Mouse (Mus musculus): ENCODE measurements at regions not wholly inside any gene's neighbourhood (a gene's known extent, or its start where the extent isn't known, plus 50 kb on each side); places are given as distances from the start of the nearest gene placed in this dataset.
"Not testable (repeated sequence)": the region's sequence is repeated elsewhere in the genome, so short reads cannot be mapped to it uniquely, and the experiment has no call there.

DNA sequence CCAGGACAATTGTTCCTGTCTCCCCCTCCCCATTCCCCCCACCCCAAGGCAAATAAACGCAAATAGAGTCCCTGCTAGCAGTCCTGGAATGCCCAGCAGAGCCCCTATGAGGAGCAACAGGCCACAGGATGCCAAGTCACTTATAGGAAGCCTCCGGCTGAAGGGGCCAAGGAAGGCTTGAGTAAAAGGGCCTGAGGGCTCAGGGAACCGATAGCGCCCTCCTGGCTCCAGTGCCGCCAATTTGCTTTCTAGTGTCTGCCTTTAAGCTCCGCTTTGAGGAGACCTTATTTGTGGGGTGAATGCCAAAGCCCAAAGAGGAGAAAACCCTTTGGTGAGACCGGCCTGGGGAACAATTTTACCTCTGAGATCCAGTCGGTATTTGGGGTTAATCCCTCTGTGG is 156.2 kb upstream of the Hes1 start:
- intact Hi-C loops (cut with DNase I): no loop called here

- intact Hi-C loops (cut with DNase I): no loop called here
Measured at GRCm38 (mm10) chr16:29909923-29910465, 154.2 kb upstream of the Hes1 start.

DNA sequence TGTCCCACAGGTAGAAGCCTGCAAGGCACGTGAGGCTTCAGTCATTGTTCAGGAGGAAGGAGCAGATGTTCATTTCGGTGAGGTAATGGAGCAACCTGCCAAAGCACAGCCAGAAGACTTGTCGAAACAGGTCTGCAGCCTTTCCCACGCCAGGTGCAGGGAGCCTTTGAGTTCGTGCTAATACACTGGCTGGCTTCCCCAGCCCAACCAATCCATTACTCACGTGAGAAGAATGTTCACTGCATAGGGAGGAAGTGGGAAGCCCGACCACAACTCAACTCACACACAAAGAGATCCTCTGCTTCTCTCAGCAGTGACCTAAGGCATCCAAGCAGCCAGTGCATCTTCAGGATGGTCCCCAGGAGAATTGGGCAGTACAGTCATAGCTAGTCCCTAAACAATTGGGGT is 153.0 kb upstream of the Hes1 start:
- intact Hi-C loops (cut with DNase I): no loop called here

- intact Hi-C loops (cut with DNase I): no loop called here
Measured at GRCm38 (mm10) chr16:29913357-29914010, 150.7 kb upstream of the Hes1 start.

DNA sequence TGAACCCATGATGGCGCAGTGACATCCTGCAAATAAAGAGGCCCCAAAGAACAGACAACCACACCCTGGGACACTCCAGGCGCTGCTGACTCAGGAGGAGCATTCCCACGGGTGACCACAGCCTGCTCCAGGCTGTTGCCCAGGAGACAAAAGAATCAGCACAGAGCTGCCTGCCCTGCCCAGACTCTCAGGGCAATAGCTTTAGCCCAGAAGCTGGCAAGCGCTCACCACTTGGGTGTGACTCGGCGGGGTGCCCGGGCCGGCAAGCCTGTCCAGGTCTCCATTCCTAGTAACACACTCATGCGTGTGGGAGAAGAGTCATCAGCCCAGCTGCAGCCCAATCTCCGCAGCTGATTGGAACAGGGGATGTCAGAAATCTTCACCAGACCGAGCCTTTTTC is 148.8 kb upstream of the Hes1 start:
- intact Hi-C loops (cut with DNase I): no loop called here

GRCm38 (mm10) chr16:29917989-29918388 is 146.2 kb upstream of the Hes1 start:
- intact Hi-C loops (cut with DNase I): no loop called here

DNA sequence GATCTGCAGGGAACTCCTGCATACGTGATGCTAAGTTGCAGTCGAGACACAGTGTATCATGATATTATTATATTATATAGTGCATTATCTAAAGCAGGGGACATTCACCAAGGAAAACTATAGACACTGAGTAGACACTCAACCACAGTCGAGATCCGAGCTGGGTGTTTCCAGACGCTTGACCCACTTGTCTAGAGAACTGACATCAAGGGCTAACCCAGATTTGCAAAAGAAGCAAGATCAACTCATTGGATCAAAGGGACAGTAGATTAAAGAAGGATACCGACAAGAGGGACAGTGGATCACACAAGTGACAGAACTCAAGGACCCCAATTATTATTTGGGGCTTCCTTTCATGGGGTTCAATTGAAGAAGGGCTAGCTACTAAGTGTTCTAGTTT is 145.8 kb upstream of the Hes1 start:
- intact Hi-C loops (cut with DNase I): no loop called here

GRCm38 (mm10) chr16:29920940-29921339 is 143.2 kb upstream of the Hes1 start:
- intact Hi-C loops (cut with DNase I): no loop called here

DNA sequence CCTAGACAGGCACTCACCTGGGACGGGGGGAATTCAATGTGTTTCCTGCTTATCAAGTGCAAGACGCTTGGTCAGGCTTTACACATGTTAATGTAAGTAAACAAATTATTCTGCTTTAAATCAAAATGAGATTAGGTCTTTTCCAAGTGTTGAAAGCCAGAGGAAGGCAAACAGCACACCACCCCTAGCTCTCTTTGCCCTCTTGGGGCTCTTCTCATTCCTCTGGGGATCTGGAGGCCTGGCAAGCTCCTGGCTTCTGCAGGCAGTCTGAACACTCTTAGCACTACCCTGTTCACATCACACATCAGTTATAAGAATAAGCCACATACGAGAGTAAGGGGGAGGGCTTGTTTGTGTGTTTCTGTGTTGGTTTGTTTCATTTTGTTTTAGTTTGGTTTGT is 142.8 kb upstream of the Hes1 start:
- intact Hi-C loops (cut with DNase I): no loop called here

DNA sequence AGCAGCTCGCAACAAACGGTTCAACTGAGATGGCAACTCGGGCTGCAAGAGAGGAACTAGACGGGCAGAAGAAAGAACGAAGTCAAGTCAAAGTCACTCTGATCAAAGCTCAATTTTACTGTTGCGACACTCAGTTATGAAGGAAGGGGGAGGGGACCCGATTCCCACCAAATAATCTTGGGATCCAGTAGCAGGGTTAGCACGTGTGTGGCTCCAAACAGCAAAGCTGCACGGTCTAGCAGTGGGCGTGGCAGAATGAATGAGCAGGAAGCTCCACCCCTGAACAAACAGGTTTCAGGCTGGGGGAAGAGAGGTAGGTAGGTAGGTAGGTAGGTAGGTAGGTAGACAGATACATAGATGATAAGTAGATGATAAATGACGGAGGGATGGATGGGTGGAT is 136.9 kb upstream of the Hes1 start:
- intact Hi-C loops (cut with DNase I): not testable (repeated sequence)

DNA sequence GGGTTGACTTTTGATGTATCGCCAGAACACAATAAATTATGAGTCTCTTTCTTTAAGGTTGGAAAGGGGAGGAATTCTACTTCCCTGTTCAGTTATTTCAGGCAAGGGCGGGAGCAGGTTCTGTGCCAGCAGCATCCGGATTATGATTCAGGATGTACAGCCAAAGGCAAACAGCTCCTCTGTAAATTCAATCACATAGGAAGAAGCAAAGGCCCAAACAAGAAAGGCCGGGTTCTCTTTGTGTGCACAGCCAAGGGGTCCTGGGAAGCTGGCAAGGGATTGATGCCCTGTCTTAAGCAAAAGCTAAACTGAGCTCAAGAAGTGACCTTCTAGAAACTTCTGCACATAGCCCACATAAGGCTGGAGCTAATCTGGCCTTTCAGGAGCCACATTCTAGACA is 135.9 kb upstream of the Hes1 start:
- intact Hi-C loops (cut with DNase I): no loop called here

GRCm38 (mm10) chr16:29931746-29932351 is 132.3 kb upstream of the Hes1 start:
- intact Hi-C loops (cut with DNase I): no loop called here

DNA sequence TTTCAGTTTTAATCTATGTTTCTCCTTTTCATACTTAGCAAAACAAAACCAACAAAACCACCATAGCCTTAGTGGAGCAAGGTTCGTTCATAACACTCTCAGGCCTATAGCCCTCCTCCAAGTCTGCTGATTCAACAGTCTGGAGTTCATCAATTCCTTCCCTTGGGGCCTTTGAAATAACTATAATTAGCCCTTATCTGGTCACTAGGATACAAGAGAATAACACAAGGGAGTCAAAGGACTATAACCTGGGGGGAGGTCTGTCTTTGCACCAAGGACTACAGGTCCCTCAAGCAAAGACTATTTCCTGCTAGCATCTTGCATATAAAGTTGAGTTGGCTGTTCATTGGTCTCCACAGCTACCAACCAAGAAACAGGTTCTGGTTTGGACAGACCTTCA is 129.5 kb upstream of the Hes1 start:
- intact Hi-C loops (cut with DNase I): no loop called here

- intact Hi-C loops (cut with DNase I): no loop called here
Measured at GRCm38 (mm10) chr16:29938700-29939099, 125.5 kb upstream of the Hes1 start.

GRCm38 (mm10) chr16:29939331-29939850 is 124.8 kb upstream of the Hes1 start:
- intact Hi-C loops (cut with DNase I): no loop called here

DNA sequence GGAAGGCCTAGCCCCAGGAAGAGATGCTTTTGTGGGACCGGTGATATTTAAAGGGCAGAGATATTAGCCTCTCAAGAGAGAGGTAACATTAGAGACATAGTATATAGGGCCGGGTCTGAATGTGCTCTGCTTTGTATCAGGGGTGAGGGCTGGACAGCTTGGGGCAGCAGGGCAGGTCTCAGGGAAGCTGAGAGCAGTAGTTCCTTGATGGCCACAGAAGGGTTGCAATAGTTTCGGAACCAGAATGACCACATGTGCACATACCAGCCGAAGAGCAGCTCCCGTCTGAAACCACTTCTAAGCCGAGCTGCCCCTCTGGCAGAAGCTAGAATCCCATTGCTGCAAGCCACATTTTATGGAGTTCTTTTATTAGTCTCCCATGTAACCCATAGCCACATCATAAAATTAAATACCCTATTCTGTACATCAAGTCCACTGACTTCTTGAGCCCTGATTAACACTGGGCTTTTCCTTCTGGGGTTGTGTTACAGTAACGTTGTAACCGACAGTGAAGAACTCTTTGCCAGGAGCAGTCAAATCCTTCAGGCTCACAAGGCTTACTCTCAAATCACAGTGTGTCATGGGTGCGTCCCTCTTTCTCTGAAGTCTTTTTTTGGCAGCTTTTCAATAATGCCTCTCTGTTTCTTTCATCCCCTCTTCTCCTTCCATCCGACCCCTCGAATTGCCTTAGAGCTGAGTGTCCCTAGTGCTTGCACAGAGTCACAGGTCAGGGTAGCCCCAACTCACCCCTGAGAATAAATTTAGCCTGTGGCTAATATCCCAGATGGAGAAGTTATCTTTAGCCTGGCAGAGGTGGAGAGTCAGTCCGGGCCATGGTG is 124.1 kb upstream of the Hes1 start:
- intact Hi-C loops (cut with DNase I): no loop called here

GRCm38 (mm10) chr16:29942111-29942510 is 122.1 kb upstream of the Hes1 start:
- intact Hi-C loops (cut with DNase I): no loop called here

DNA sequence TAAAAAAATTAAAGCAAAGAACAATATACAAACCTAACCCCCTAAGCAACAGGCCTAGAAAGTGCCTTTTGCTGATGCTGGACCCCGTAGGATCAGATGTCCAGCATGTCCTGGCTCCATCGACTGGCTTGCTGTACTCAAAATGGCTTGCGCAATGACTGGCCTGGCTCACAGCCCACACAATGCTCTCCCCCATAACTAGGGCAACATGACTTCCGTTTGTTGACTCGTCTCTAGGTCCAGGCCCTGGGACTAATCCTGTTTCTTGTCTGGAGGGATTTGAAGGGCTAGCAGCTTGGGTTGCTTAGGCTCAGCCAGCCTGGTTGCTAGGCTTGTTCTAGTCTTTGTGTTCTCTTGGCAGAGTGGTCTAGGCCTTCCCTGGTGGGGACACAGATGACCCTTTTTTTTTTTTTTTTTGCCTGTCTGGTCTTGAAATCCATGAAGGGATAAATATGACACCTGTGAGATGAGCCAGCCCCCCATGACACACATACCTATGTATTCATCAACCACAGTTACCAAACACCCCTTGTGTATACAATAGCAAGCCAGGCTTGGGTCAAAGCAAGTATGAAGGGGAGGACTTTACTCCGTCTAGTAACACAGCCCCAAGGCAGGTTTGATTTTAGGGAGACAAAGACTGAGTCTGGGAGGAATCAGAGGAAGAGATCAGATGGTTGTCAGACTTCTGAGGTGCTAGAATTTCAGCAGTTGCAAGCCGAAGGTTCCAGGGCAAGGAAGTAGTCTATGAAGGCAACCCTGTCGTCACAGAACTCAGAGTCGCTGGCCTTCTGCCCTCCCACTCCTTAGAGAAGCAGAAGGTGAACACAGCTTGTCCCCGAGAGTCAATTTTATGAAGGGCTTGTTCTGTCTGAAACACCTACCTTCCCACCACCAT is 120.0 kb upstream of the Hes1 start:
- intact Hi-C loops (cut with DNase I): no loop called here

- intact Hi-C loops (cut with DNase I): loop anchor here (5.0 kb wide), 2 partner anchors 62 to 242 kb away; no protein-coding TSS in a partner anchor
Measured at GRCm38 (mm10) chr16:29944966-29945365, 119.2 kb upstream of the Hes1 start.

GRCm38 (mm10) chr16:29945376-29945890 is 118.8 kb upstream of the Hes1 start:
- intact Hi-C loops (cut with DNase I): loop anchor here (5.0 kb wide), 2 partner anchors 62 to 242 kb away; no protein-coding TSS in a partner anchor

Data from adrenal gland (tissue).